Mouse (Mus musculus) C2C12 (cell line): ENCODE data around the gene Gm20388.

ENCODE experiments used
- CEBPB ChIP-seq: IDR thresholded peaks from one replicate; pipeline ENCODE4 v1.6.1; 2011; ENCODE audit warnings: low read depth, mild to moderate bottlenecking, control low read depth, moderate library complexity
- CTCF ChIP-seq: IDR thresholded peaks from one replicate; pipeline ENCODE4 v1.5.1; 2011; ENCODE audit not compliant: control insufficient read depth, insufficient read depth, insufficient read length
- MAX ChIP-seq: IDR thresholded peaks from one replicate; pipeline ENCODE4 v1.6.1; 2011; ENCODE audit warnings: mild to moderate bottlenecking, control low read depth
- MYOD1 ChIP-seq: IDR thresholded peaks from one replicate; pipeline ENCODE4 v1.6.1; 2011; ENCODE audit warnings: low read depth; ENCODE audit not compliant: control insufficient read depth, insufficient read length

GRCm38 (mm10) chr8:120732068-120732467, 821.4 kb downstream of the Gm20388 start:
- TF ChIP-seq CTCF (no peak), CEBPB (no peak), MYOD1 (no peak), MAX (no peak)
